Mouse (Mus musculus) thymus, adult 18-20 months (tissue): ENCODE measurements around the gene Gm42517.

Source experiments
- DNase-seq, 2 experiments: peaks; one replicate each; pipeline ENCODE4 v3.0.0; 2022; ENCODE audit warnings: mixed read lengths in 2 of 2

Gm42517 gene

GRCm38 (mm10) chr5:108367871-108368332 is at the start of gene Gm42517:
Gene Gm42517, minus strand, starts transcription at chr5:108367922.
- no peak for DNase-seq

- no peak for DNase-seq
Observed at GRCm38 (mm10) chr5:108414711-108415110, 47.0 kb upstream of the Gm42517 start.

GRCm38 (mm10) chr5:108406977-108407376 is 39.3 kb upstream of the Gm42517 start:
- DNase-seq: no peak

- no peak for DNase-seq
Observed at GRCm38 (mm10) chr5:108405460-108405859, 37.7 kb upstream of the Gm42517 start.

- no peak for DNase-seq
Observed at GRCm38 (mm10) chr5:108403453-108403852, 35.7 kb upstream of the Gm42517 start.

- DNase-seq: no peak
Observed at GRCm38 (mm10) chr5:108389744-108390143, 22.0 kb upstream of the Gm42517 start.

GRCm38 (mm10) chr5:108388201-108388600 is 20.5 kb upstream of the Gm42517 start, which contains the start of gene Pde6b:
Gene Pde6b, plus strand, starts transcription at chr5:108388391.
- DNase-seq: no peak

- no peak for DNase-seq
Observed at GRCm38 (mm10) chr5:108386449-108386848, 18.7 kb upstream of the Gm42517 start.

GRCm38 (mm10) chr5:108385632-108386031 is 17.9 kb upstream of the Gm42517 start:
- DNase-seq: no peak

- DNase-seq: no peak
Observed at GRCm38 (mm10) chr5:108378346-108378745, 10.6 kb upstream of the Gm42517 start.

- DNase-seq: no peak
Observed at GRCm38 (mm10) chr5:108376059-108376458, 8.3 kb upstream of the Gm42517 start.

- no peak for DNase-seq
Observed at GRCm38 (mm10) chr5:108374079-108374478, 6.4 kb upstream of the Gm42517 start.

GRCm38 (mm10) chr5:108369964-108370363 is 2.2 kb upstream of the Gm42517 start:
- DNase-seq: no peak

GRCm38 (mm10) chr5:108368851-108369621 is 1.3 kb upstream of the Gm42517 start:
- no peak for DNase-seq

- no peak for DNase-seq
Observed at GRCm38 (mm10) chr5:108368446-108368845, 724 bp upstream of the Gm42517 start.

- DNase-seq: no peak
Observed at GRCm38 (mm10) chr5:108366984-108367841, 509 bp downstream of the Gm42517 start.

GRCm38 (mm10) chr5:108366328-108366983 is 1.3 kb downstream of the Gm42517 start:
- DNase-seq: no peak

GRCm38 (mm10) chr5:108362330-108362729 is 5.4 kb downstream of the Gm42517 start:
- DNase-seq: no peak

- no peak for DNase-seq
Observed at GRCm38 (mm10) chr5:108360211-108360610, 7.5 kb downstream of the Gm42517 start.

- DNase-seq: no peak
Observed at GRCm38 (mm10) chr5:108359491-108359890, 8.2 kb downstream of the Gm42517 start.

- no peak for DNase-seq
Observed at GRCm38 (mm10) chr5:108357862-108358261, 9.9 kb downstream of the Gm42517 start.

GRCm38 (mm10) chr5:108354056-108354455 is 13.7 kb downstream of the Gm42517 start:
- no peak for DNase-seq

- DNase-seq: no peak
Observed at GRCm38 (mm10) chr5:108349511-108350148, 18.1 kb downstream of the Gm42517 start.
